Mouse (Mus musculus) embryonic facial prominence, embryonic 14.5 days (tissue): ENCODE measurements around the gene Lrp2. TPM values are rescaled to one million over a fixed set of nuclear protein-coding genes. Genes with fewer than 3 reads are reported as not detected.
"Not testable (repeated sequence)": the region's sequence is repeated elsewhere in the genome, so short reads cannot be mapped to it uniquely, and the experiment has no call there.

Source experiments
- ATAC-seq: fragments of 200-750 bp; cut with Nextera tagmentation; 2 replicates; pipeline ENCODE4 v1.8.0; 2017; ENCODE audit warnings: low read depth, moderate number of reproducible peaks, moderate TSS enrichment
- DNase-seq: peaks from one replicate; pipeline ENCODE4 v3.0.0-alpha.2; 2015; ENCODE audit warnings: low spot score
- H3K27ac ChIP-seq: fragments of 300-500 bp; sonication (generic); replicated peaks from 2 replicates; pipeline ENCODE4 v1.5.1; 2014; ENCODE audit warnings: low read depth, mild to moderate bottlenecking, low read length, moderate library complexity
- H3K27me3 ChIP-seq: fragments of 300-500 bp; sonication (generic); replicated peaks from 2 replicates; pipeline ENCODE4 v1.6.1; 2014; ENCODE audit warnings: low read length; ENCODE audit not compliant: control insufficient read depth, insufficient read depth
- H3K36me3 ChIP-seq: fragments of 300-500 bp; sonication (generic); 2 replicates; pipeline ENCODE4 v1.6.1; 2014; ENCODE audit warnings: low read length, mixed read lengths; ENCODE audit not compliant: control insufficient read depth, insufficient read depth
- H3K4me1 ChIP-seq: fragments of 300-500 bp; sonication (generic); 2 replicates; pipeline ENCODE4 v1.6.1; 2014; ENCODE audit warnings: antibody characterized with exemption, low read length; ENCODE audit not compliant: control insufficient read depth, insufficient read depth
- H3K4me2 ChIP-seq: fragments of 300-500 bp; sonication (generic); 2 replicates; pipeline ENCODE4 v1.6.1; 2014; ENCODE audit warnings: low read depth, mild to moderate bottlenecking, low read length, moderate library complexity, mixed read lengths
- H3K4me3 ChIP-seq: fragments of 300-500 bp; sonication (generic); 2 replicates; pipeline ENCODE4 v1.5.1; 2014; ENCODE audit warnings: low read depth, mild to moderate bottlenecking, low read length
- H3K9ac ChIP-seq: fragments of 300-500 bp; sonication (generic); 2 replicates; pipeline ENCODE4 v1.6.1; 2014; ENCODE audit warnings: low read depth, mild to moderate bottlenecking, low read length, moderate library complexity, mixed read lengths
- H3K9me3 ChIP-seq: fragments of 300-500 bp; sonication (generic); 2 replicates; pipeline ENCODE4 v1.6.1; 2016; ENCODE audit warnings: low read length; ENCODE audit not compliant: control insufficient read depth
- WGBS: fragments of 180-500 bp; shearing (Covaris S2); extraction: QIAGEN DNeasy Blood & Tissue Kit; methylation state at CpG from one replicate; pipeline ENCODE4 v1.1.7; 2014; 5-methylcytosine and 5-hydroxymethylcytosine counted together
- polyA plus RNA-seq: library from polyadenylated mRNA; unstranded; fragments of >200 nt; fragmentation: Nextera tagmentation; extraction: Ambion mirVana; gene quantifications from 2 replicates; pipeline ENCODE4 v1.2.1, GENCODE M21; 2014

Gene Lrp2
- polyA plus RNA-seq, 1 experiment from 2014 or later = 1.3 TPM

- DNase-seq (no peak), ATAC-seq (no peak)
- peaks cover 72% of the 10 kb centered on the region for H3K27me3 ChIP-seq
- H3K36me3 ChIP-seq = no peaks in the 10 kb centered on the region
- H3K4me1 ChIP-seq = peaks cover 10% of the 10 kb centered on the region; the same call in 1 of the 2 replicates
- no peak overlapping the region for H3K27ac ChIP-seq
- H3K4me3 ChIP-seq = peak overlapping the region; percentile 67
- H3K9me3 ChIP-seq = no peaks in the 10 kb centered on the region
- H3K4me2 ChIP-seq = peak overlapping the region; percentile 100
- no peak overlapping the region for H3K9ac ChIP-seq
- under 1% methylated on average over 25 of the region's 26 CpGs for WGBS
Observed at GRCm38 (mm10) chr2:69586821-69587728, 1.2 kb upstream of the Lrp2 start.

- Histone ChIP-seq H3K9ac (peak overlapping the region; percentile 59), H3K36me3 (no peaks in the 10 kb centered on the region), H3K27ac (no peak overlapping the region), H3K27me3 (peaks cover 72% of the 10 kb centered on the region), H3K4me3 (peak overlapping the region; percentile 67), H3K9me3 (no peaks in the 10 kb centered on the region), H3K4me1 (peaks cover 10% of the 10 kb centered on the region; the same call in 1 of the 2 replicates), H3K4me2 (peak overlapping the region; percentile 100)
- ATAC-seq = peak; percentile 34; the same call in 1 of the 2 replicates
- peak; percentile 32 for DNase-seq
- WGBS = under 1% methylated on average over 56 of the region's 61 CpGs
Observed at GRCm38 (mm10) chr2:69585191-69585885, 527 bp downstream of the Lrp2 start.

GRCm38 (mm10) chr2:69584117-69584933, 1.5 kb downstream of the Lrp2 start:
- Histone ChIP-seq H3K9me3 (no peaks in the 10 kb centered on the region), H3K9ac (no peak overlapping the region), H3K4me1 (peaks cover 10% of the 10 kb centered on the region; the same call in 1 of the 2 replicates), H3K27ac (no peak overlapping the region), H3K4me2 (peak overlapping the region; percentile 100), H3K4me3 (peak overlapping the region; percentile 67), H3K27me3 (peaks cover 69% of the 10 kb centered on the region), H3K36me3 (no peaks in the 10 kb centered on the region)
- ATAC-seq (no peak), DNase-seq (peak; percentile 23)
- 4% methylated on average over 20 of the region's 20 CpGs for WGBS

- Histone ChIP-seq H3K36me3 (no peaks in the 10 kb centered on the region), H3K4me1 (peaks cover 9% of the 10 kb centered on the region; the same call in 1 of the 2 replicates), H3K9ac (no peak overlapping the region), H3K27ac (no peak overlapping the region), H3K9me3 (no peaks in the 10 kb centered on the region), H3K27me3 (peaks cover 56% of the 10 kb centered on the region), H3K4me2 (no peak overlapping the region), H3K4me3 (no peak overlapping the region)
- WGBS = 26% methylated on average over 7 of the region's 7 CpGs
- DNase-seq = no peak
- no peak for ATAC-seq
Observed at GRCm38 (mm10) chr2:69582861-69583260, 3.0 kb downstream of the Lrp2 start.

- peaks cover 48% of the 10 kb centered on the region for H3K27me3 ChIP-seq
- DNase-seq, ATAC-seq, H3K4me3 ChIP-seq, H3K27ac ChIP-seq, H3K9ac ChIP-seq, H3K36me3 ChIP-seq, H3K4me2 ChIP-seq, H3K9me3 ChIP-seq, H3K4me1 ChIP-seq: not testable (repeated sequence)
- WGBS = 81% methylated on average over 4 of the region's 4 CpGs
Observed at GRCm38 (mm10) chr2:69582068-69582467, 3.8 kb downstream of the Lrp2 start.

- H3K27ac ChIP-seq = no peak overlapping the region
- H3K9me3 ChIP-seq = no peaks in the 10 kb centered on the region
- no peak overlapping the region for H3K4me2 ChIP-seq
- no peaks in the 10 kb centered on the region for H3K4me1 ChIP-seq
- ATAC-seq = no peak
- H3K27me3 ChIP-seq = peaks cover 28% of the 10 kb centered on the region
- H3K36me3 ChIP-seq = no peaks in the 10 kb centered on the region
- DNase-seq = no peak
- H3K4me3 ChIP-seq = no peak overlapping the region
- no peak overlapping the region for H3K9ac ChIP-seq
- 92% methylated on average over 2 of the region's 2 CpGs for WGBS
Observed at GRCm38 (mm10) chr2:69580091-69580490, 5.8 kb downstream of the Lrp2 start.

GRCm38 (mm10) chr2:69578206-69578605, 7.7 kb downstream of the Lrp2 start:
- Histone ChIP-seq H3K9ac (no peak overlapping the region), H3K9me3 (no peaks in the 10 kb centered on the region), H3K27ac (no peak overlapping the region), H3K4me2 (no peak overlapping the region), H3K27me3 (peaks cover 9% of the 10 kb centered on the region), H3K4me3 (no peak overlapping the region), H3K36me3 (no peaks in the 10 kb centered on the region), H3K4me1 (no peaks in the 10 kb centered on the region)
- WGBS = 87% methylated on average over 8 of the region's 8 CpGs
- ATAC-seq (no peak), DNase-seq (no peak)

- H3K36me3 ChIP-seq = no peaks in the 10 kb centered on the region
- no peak overlapping the region for H3K4me3 ChIP-seq
- no peak overlapping the region for H3K4me2 ChIP-seq
- no peak overlapping the region for H3K27ac ChIP-seq
- no peak overlapping the region for H3K9ac ChIP-seq
- DNase-seq (no peak), ATAC-seq (no peak)
- H3K27me3 ChIP-seq = no peaks in the 10 kb centered on the region
- 100% methylated on average over 1 of the region's 1 CpGs for WGBS
- H3K4me1 ChIP-seq = no peaks in the 10 kb centered on the region
- no peaks in the 10 kb centered on the region for H3K9me3 ChIP-seq
Observed at GRCm38 (mm10) chr2:69576531-69576930, 9.3 kb downstream of the Lrp2 start.
